Mouse (Mus musculus): ENCODE results near the gene Spag5.
A peak's percentile ranks its signal among the peaks of the same experiment; 100 is the strongest.
"Not testable (repeated sequence)": the region's sequence is repeated elsewhere in the genome, so short reads cannot be mapped to it uniquely, and the experiment has no call there.

Spag5 gene

DNA sequence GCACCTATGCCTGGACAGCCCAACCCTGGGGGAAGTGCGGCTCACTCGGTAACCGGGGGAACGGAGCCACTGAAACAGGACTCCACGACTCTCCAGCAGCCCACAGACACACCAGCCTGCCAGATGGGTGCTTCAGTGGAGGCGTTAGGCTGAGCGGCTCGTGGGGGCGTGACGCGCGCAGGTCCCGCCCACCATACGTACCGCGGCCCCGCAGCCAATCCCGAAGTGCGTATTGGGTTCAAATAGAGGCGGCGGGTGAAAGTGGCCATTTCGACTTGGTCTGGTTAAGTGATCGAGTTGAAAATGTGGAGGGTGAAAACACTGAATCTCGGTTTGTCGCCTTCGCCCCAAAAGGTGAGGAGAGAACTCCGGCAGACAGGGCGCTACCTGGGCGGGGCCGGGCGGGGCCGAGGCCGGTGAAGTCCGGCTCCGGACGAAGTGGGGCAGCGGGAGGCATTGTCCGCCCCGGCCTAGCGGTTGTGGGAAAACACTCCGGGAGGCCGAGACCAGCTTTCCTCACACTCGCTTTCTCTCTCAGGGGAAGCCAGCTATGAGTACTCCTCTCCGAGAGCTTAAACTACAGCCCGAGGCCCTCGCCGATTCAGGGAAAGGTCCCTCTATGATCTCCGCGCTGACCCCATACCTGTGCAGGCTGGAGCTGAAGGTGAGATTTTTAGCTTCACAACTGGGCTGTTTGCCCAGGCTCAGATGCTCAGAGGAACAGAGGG is at the start of gene Spag5:
TSS of gene Spag5 (plus strand) at position 173 of the 728 bp plus-strand sequence.
- peak; percentile 86 for DNase-seq

DNA sequence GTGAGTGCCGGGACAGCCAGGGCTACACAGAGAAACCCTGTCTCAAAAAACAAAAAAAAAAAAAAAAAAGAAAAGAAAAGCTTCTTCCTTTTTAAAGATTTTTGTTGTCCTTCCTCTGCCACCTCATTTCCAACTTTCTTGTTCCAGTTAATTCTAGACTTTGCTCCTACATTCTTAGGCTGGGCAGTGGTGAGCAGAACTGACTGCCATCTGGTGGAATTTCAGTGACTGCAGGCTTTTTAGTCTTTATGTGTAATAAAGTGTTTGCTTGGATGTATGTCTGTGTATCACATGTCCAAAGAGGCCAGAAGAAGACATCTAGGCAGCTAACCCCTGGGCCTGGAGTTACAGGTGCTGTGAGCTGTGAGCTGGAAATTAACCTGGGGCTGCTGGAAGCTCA is 44.7 kb upstream of the Spag5 start:
- no peak for DNase-seq

DNA sequence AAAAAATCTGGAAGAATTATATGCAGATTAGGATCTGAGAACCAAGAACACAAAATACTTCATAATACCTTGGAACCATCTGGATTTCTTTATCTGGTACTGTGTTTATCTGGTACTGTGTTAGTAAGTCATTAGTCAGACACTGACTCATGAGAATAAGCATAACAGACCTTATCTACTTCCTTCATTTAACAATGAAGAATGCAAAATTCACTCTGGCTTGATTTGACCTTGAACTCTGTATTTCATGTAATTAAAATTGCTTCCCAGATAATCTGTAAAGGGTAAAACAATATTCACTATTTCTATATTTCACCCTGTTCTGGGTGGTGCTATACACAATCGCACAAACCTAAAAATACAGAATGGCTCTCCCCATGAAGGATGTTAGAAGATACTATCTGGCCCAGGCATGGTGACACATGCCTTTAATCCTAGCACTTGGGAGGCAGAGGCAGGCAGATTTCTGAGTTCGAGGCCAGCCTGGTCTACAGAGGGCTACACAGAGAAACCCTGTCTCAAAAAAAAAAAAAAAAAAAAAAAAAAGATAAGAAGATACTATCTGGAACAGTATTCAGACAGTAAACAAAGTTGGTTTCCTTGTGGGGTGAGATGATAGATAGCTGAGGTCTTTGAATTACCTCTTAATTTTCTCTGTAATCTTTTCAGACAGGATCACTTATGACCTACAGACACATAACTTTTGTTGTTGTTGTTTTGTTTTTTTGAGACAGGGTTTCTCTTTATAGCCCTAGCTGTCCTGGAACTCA is 40.7 kb upstream of the Spag5 start:
- DNase-seq = no peak

DNA sequence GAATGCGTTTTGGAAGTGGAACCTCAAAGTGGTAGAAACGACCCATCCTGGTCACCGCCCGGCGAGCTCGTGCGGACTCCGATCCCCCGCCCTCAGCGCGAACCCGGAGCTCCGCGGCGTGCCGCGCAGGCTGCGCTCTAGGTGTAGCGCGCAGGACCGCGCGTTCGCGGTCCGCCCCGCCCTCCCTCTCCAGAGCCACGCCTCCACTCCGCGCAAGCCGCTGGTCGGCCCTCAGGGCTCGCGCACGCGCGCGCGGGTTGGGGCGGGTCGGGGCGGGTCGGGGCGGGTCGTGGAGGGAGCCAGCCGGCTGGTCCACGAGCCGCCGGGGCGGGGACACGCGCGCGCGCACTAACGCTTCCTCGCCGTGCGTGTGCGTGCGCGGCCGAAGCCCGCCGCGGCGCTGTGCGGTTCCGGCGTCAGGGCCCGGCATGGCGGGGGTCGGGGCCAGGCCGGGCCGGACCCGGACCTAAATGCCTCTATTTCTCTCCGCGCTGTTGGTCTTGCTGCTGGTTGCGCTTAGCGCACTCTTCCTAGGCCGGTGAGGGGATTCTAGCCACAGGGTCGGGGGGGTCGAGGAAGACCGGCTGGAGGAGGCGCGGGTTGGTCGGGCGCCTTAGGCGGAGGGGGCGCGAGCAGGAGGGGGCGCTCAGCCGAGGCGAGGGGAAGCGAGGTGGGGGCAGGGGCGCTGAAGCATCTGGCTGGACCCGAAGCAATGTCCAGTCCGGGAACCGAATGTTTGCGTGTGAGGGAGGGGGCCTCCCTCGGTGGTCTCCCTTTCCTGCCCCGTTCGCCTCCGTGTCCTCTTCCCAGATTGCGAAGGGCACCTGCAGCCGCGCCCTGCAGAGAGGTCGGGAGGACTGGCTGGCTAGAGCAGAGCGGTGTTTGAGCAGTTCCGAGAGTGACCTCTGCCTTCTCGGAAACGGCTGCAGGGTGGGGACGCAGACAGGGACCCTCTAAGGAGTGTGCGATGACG is 39.7 kb upstream of the Spag5 start, which contains the start of gene 2610507B11Rik:
TSS of gene 2610507B11Rik (plus strand) at position 373 of the 973 bp plus-strand sequence.
- DNase-seq = peak; percentile 93

DNA sequence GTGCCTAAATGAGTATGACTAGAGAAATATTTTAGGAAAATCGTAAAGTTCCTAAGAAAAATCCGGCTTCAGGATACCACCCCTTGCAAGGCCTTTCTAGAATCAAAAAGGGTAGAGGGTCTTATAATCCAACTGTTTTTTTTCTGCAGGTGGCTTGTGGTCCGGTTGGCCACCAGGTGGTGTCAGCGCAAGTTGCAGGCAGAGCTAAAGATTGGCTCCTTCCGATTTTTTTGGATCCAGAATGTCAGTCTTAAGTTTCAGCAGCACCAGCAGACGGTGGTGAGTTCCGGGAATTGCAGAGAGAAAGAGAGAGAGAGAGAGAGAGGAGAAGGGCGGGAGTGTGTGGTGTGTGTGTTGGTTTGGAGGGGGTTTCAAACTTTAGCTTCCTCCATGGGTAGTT is 38.8 kb upstream of the Spag5 start:
- DNase-seq = peak; percentile 54

DNA sequence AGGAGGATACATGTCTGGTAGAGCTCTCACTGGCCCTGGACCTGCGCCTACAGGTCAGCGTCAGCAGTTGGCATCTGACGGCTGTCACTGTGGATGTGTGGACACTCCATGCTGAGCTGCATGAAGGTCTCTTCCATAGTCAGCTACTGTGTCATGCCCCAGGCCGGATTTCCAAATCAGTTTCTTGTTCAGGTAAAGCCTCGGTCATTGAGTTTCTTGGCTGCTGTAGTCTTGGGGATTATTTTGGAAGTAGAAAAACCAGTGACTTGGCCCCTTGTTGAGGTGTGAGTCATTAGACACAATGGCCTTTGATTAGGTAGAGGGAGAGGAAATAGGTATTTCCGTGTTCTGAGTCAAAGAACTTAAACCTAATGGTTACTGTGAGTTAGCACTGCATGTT is 35.8 kb upstream of the Spag5 start:
- DNase-seq = no peak

DNA sequence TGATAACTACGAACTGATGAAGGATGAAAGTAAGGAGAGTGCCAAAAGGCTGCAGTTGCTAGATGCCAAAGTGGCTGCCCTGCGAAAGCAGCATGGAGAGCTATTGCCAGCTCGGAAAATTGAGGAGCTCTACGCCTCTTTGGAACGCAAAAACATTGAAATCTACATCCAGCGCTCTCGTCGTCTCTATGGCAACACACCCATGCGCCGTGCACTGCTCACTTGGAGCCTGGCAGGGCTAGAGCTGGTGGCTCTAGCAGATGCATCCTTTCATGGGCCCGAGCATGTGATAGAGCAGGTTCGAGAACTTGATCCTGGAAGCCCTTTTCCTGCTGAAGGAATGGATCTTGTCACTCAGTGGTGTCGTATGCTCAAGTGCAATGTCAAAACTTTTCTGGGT is 29.3 kb upstream of the Spag5 start:
- DNase-seq = peak; percentile 54

DNA sequence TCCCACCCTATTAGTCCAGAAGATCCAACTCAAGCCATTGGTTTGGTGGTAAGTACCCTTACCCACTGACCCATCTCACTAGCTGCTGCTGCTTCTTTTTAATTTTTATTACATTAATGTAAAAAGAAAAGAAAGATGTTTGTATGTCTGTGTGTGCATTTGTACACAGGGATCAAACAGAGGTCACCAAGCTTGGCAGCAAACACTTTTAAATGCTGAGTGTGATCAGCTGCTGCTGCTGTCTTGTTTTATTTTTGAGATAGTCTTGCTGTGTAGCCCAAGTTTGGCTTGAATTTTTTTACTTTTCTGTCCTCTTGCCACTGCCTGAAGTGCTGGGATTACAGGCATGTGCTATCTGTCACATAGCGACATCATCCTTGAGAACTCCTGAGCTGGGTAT is 25.7 kb upstream of the Spag5 start:
- no peak for DNase-seq

DNA sequence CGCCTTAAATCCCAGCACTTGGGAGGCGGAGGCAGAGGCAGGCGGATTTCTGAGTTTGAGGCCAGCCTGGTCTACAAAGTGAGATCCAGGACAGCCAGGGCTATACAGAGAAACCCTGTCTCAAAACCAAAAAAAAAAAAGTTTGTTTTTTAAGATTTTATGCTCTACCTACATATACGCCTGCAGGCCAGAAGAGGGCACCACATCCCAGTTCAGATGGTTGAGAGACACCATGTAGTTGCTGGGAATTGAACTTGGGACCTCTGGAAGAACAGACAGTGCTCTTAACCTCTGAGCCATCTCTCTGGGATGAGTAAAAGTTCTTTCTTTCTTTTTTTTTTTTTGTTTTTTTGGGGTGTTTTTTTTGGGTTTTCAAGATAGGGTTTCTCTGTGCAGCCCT is 25.2 kb upstream of the Spag5 start:
- not testable (repeated sequence) for DNase-seq

DNA sequence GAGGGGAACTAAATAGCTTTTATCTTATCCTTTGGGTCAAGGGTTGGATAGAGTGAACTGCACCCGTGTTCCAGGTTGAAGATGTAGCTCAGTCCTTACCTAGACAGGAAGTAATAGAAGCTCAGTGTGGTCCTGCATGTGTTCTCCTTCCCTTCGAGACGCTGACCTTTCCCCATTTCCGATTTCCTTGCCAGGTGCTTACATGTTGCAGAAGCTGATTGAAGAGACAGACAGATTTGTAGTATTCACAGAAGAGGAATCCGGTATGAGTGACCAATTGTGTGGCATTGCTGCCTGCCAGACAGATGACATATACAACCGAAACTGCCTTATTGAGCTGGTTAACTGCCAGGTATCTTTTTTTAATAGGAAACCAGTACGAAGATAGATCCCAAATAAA is 22.5 kb upstream of the Spag5 start:
- DNase-seq = no peak

DNA sequence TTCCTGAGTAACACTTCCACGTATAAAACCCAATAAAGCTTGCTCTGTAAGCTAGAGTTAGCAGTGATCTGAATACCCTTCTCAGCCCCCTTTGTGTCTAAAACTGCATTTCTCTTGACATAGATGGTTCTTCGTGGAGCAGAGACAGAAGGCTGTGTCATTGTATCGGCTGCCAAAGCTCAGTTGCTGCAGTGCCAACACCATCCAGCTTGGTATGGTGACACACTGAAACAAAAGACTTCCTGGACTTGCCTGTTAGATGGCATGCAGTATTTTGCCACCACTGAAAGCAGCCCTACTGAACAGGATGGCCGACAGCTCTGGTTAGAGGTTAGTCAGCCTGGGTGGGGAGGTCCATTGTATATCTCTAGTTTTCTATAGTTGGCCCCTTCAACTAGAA is 21.7 kb upstream of the Spag5 start:
- DNase-seq = no peak

DNA sequence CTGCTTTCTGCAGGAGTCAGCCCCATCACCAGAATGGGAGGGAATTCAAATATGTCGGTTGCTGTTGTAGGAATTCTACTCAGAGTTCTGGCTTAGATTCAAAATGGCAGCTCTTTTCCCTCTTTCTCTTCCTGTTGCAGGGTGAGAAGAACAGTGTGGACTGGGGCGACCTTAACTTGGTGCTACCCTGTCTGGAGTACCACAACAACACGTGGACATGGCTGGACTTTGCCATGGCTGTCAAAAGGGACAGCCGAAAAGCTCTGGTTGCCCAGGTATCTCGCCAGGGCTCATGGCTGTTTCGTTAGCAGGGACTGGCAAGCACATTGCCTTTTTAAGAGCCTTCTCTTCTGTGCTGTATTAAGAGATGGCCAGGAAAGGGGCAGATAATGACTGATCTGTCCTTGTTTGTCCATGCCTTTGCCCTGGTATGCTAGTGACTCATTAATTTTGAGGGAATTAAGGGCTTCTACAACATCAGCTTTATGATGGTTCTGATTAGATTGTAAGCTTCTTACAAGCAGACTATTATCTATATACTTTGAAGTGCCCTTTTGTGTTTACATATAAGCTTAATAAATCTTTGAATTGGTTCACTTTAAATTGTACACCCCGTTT is 12.1 kb upstream of the Spag5 start:
- no peak for DNase-seq

DNA sequence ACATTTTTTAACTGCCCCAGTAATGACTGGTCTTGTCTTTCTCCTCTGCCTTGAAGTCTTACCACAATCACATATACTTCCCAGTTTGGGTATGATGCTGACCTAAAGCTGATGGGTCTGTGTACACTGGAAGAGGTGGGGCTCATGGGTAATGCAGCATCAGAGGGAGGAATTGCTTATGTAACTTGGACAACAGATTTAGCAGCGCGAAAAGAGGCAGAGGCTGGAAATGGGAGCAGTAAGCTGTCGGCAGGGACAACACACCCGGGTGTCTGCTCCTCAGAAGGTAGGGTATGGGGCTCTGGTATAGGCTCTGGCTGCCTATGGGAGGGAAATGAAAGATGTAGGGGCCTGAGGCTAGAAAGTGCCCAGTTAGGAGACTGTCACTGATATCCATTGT is 10.7 kb upstream of the Spag5 start, which contains the start of gene BC030499:
TSS of gene BC030499 (plus strand) at position 188 of the 400 bp plus-strand sequence.
- DNase-seq = no peak

DNA sequence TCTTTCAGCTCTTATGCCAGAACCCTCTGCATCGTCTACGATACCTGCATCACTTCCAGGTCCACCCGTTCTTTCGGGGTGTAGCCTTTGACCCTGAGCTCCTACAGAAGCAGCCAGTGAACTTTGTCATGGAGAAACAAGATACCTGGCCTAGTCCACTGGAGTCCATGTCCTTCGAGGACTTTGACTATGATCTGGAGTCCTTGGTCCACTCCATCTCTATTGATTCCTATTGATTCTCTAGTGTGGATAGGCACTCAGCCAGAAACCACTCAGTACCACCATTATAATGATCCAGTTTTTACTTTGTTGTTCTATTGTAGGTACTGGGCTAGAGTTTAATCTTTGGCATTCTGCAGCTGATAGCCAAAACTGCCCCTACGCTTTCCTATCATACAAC is 6.7 kb upstream of the Spag5 start:
- no peak for DNase-seq

DNA sequence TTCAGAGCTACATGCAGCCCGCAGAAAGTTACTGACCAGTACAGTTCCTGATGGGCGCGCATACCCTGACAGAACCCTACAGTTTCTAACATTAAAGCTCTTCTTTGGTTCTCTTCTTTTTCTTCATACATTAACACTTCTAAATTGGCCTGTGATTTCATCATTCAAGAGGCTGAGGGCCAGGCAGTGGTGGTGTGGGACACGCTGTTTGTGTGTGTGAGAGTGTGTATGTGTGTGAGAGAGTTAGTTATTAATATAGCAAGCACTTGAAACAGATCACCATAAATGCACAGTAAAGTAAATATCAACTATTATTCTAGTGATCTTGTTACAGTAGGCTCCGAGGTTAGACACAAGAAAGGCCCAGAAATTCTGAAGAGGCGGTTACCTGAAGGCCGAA is 412 bp upstream of the Spag5 start:
- no peak for DNase-seq

DNA sequence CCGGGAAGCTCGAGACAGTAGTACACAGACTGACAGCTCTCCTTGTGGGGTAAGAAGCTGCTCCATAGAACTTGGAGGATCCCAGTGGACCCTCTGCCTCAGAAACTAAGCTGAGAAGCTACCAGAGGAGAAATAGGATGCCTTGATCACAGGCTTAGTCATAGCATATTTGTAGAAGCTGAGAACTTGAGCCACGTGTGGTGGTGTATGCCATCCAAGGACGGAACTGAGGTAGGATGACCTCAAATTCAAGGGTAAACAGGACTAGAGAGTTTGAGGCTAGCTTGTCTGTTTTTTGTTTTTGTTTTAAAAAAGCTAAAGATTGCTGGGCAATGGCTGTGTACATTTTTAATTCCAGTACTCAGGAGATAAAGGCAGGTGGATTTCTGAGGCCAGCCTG is 3.9 kb downstream of the Spag5 start:
- no peak for DNase-seq

DNA sequence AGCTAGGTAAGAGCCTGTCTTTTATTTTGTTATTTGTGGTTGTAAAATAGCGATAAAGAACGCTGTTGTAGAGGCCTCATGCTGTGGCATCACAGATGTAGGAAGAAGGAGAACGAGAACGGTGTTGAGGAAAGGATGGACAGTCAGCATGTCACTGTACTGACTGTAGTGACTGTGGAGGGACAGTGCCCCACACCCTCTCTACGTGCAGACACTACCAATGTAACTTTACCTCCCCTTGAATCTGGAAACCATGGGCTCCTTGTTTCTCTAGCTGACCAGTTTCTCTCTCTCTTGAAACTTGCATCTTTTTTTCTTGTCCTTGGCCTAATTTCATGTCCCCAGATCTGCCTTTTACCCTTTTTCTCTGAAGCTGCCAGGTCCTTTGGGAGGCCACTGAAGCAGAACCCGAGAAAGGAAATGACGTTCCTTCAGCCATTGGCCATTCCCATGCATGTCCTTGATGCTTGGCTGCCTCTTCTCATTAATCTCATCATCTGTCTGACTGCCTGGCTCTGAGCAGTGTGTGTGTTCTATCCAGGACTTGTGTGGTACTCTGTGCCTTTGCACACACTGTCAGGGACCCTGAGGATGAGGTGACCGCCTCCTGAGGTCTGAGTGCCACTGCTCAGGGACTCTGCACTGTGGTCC is 9.7 kb downstream of the Spag5 start:
- no peak for DNase-seq

DNA sequence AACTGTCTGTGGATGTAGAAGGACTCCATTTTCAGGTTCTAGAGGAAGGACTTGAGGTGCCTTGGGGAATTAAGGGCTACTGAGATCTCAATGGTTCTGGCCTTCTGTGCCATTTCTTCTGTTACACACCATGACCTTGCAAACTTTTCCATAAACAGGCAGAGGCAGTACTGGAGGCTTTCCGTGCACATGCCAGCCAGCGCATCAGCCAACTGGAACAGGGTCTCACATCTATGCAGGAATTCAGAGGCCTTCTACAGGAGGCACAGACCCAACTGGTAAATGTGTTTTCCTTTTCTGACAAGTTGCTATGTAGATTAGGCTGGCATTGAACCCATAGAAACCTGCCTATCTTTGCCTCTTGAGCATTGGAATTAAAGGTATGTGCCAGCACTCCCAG is 12.3 kb downstream of the Spag5 start:
- no peak for DNase-seq

DNA sequence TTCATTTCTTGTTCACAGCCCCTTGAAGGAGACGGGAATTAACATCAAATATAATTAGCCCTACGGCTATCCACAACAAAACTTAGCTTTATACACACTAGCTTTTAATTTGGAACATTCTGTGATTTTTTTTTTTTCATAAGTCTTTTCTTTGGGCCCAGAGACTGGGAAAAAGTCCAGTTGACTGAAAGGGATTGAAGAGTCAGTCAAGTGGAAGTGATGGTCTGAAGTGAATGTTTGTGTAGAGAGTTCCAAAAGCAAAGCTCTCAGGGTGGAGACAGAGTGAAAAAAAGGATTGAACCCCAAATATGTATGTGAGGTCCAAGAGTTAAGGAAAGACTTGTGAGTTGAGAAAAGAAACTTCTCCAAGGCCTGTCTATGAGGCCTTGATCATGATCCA is 17.1 kb downstream of the Spag5 start:
- no peak for DNase-seq

DNA sequence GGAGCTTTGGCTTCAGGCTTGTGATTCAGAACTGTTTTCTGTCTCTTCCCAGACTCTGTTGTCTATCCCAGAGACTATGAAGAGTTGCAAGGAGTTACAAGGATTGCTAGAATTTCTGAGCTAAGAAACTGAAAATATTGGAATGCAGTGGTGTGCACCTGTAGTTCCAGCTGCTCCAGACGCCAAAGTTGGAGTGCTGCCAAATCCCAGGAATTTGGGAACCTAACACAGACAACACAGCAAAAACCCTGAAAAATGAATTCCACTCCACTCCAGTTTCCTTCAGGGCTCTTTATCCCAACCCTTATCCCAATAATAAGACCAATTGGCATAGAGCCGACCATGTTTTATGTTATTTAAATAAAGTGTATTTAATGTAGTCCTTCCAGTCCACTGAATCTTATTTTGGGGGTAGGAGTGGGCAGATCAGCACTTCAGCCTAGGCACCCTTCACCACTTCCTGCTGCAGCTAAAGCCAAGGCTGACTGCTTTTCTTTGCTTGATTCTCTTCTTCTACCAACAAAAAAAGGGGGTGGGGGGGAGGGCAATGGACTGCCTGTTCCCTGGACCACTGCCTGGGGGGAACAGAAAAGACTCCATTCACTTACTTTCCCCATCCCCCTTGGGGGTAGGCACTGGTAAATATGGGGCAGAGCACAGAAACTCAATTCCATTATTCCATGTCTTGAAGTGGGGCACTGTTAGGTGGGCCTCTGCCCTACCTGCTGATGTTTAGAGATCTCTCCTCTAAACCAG is 20.9 kb downstream of the Spag5 start:
- DNase-seq = no peak

DNA sequence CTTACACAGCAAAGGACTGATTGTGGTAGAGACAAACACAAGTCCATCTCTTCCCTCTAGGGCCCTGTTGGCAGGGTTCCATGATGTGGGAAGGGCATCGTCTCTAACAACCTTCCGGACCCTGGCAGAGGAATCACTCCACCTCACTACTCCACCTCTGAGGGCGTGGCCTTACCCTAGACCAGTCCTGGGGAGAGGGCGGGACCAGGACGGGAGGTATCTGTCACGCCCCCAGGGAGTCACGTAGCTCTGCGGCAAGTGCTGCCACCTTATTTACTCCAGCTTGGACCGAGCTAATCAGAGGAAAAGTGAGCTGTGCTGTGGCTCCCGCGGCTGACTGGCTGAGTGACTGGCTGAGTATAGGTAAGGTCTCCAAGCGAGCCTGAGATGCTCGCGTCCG is 21.5 kb downstream of the Spag5 start, which contains the start of gene Aldoc:
TSS of gene Aldoc (plus strand) at position 109 of the 400 bp plus-strand sequence.
- DNase-seq = peak; percentile 58

All from right cerebral cortex, postnatal 14 days (tissue).